Mouse (Mus musculus): Measurements from ENCODE around the gene Usp50.

Usp50 gene

DNA sequence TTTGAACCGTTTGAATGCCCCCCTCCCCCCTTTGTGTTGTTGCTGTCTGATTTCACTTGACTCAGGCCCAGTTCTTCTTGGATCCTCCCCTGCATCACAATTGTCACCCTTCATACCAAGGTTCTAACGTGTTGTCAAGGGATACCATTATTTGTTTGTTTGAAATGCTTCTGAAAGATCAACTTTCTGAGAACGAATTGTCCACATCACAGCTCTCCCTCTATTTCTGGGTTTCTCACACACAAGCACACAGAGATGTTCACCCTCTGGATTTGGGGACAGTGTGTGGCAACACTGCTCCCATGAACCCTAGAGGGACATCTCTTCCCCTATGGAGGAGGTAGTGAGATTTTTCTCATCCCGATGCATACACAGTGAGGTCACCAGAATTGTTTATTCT lies at the start of gene Usp50:
Gene Usp50 (minus strand): TSS at position 101 of the 400 bp plus-strand sequence.
- no peak for DNase-seq (ENCODE audit: low spot score in 2 of 2)

DNA sequence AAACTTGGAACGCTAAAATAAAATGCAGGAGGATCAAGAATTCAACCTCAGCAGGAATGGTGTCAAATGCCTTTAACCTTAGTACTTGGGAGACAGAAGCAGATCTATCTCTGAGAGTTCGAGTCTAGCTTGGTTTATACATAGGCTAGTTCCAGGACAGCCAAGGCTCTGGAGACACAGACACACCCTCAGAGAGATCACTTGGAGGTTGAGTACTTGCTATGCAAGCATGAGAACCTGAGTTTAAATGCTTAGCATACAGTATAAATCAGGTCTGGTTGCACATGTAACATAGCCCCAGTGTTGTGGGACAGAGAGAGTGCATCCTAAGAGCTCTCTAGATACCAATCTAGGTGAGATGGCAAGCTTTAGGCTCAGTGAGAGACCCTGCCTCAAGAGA lies 34.1 kb upstream of the Usp50 start:
- DNase-seq (ENCODE audit: low spot score in 2 of 2) = no peak

DNA sequence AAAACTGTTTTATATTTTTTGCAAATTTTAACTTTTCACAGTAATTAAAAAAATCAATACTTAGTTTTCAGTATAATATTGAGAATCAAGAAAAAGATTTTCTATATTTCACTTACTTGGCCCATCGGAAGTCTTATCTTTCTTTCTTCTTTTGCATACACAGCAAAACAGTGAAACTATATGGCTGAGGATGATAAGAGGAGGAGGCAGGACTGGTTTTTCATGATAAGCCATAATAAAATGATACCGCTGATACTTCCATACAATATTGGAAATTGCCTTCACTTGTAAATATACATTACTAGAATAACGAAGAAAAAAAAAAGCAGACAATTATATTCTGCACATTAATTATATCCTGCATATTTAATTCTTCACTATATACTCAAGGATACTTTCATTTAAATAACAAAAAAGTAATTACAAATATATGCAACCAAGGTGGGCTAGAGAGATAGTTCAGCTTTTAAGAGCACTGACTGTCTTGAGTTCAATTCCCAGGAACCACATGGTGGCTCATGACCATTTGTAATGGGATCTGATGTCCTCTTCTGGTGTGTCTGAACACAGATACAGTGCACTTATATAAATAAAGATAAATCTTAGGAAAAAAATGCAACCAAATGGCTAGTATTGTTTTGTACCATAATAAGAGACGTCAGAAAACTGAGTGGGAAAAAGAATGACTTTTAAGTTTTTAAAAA lies 33.5 kb upstream of the Usp50 start:
- no peak for DNase-seq (ENCODE audit: low spot score in 2 of 2)

- DNase-seq (ENCODE audit: low spot score in 2 of 2) = no peak
Observed at GRCm38 (mm10) chr2:126815822-126816221, 32.6 kb upstream of the Usp50 start.

DNA sequence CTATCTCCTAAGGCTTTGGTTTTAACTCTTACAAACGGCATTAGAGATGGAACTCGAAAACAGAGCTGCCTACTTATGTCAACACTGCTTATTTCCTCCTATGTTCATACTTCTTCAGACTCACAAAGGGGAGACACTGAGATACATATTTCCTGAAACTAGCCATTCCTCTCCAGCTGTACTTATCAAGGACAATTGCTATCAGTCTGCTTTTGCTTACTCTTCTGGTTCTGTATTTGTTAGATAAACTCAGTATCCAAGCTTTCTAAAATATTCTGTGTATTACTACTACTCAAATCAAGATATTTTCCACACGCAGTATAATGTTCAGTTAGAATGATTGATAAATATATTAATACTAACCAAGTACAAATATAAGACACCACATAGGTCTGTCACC lies 18.7 kb upstream of the Usp50 start:
- no peak for DNase-seq (ENCODE audit: low spot score in 2 of 2)

GRCm38 (mm10) chr2:126798455-126798854 lies 15.2 kb upstream of the Usp50 start:
- no peak for DNase-seq (ENCODE audit: low spot score in 2 of 2)

- no peak for DNase-seq (ENCODE audit: low spot score in 2 of 2)
Observed at GRCm38 (mm10) chr2:126795708-126796107, 12.4 kb upstream of the Usp50 start.

DNA sequence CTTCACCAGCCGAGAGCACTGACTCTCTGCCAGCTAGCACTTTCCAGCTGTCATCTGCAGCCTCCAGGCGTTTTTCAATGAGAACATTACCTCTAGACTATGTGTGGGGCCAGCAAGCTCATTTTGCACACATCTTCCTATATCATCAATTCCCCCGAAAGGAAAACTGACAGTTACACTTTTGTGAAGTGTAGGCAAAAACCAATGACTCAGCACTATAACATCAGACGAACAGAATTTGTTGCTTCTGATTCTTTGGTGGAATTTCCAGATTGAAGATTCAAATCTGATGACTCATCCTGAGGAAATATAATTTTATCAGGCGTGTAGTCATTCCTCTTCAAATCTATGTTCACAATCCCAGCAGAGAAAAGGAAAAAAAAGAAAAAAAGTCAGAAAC lies 9.3 kb upstream of the Usp50 start:
- DNase-seq (ENCODE audit: low spot score in 2 of 2) = no peak

DNA sequence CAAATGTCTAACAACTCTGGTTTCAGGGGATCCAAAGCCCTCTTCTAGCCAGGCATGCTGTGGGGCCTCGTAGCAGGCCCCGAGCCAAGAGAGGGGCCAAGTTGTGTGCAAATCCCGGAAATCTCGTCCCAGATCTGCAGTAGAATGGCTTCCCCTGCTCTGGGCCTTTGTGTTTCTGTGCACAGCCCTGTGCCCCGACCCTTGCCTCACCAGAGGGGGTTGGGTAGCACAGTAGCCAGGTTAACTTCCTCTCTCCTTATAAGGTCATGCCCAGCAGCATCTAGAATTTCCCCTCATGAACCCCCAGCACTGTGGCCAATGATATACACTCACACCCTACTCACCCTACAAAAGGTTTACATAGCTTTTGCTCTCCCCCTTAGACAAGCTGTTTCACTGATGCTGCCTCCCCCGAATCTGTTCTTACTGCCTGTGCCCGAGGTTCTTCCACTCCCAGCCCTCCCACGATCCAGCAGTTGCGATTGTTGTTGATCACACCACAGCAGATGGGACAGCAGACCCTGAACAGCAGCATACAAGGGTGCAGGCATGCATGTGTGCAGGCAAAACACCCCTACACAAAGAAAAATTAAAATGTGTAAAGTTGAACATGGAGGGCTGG lies 4.6 kb upstream of the Usp50 start:
- no peak for DNase-seq (ENCODE audit: low spot score in 2 of 2)

GRCm38 (mm10) chr2:126782433-126782832 lies 837 bp downstream of the Usp50 start:
- DNase-seq (ENCODE audit: low spot score in 2 of 2) = no peak

DNA sequence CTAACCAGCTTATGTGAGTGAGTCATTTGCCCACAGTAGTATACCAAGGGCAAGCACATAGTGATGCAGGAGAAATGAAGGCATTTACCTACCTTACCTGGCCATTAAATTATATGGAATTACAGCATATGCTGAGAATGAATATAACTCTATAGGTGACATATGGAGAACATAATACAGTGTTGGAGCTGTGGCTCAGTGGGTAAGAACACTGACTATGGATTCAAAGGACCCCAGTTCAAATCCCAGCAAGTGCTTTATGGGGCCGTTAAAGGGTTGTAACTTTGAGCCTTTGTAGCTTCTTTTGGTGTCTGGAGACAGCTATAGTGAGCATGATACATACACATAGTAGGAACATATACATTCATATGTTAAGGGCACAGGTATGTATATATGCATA lies 1.8 kb downstream of the Usp50 start:
- DNase-seq (ENCODE audit: low spot score in 2 of 2) = no peak

DNA sequence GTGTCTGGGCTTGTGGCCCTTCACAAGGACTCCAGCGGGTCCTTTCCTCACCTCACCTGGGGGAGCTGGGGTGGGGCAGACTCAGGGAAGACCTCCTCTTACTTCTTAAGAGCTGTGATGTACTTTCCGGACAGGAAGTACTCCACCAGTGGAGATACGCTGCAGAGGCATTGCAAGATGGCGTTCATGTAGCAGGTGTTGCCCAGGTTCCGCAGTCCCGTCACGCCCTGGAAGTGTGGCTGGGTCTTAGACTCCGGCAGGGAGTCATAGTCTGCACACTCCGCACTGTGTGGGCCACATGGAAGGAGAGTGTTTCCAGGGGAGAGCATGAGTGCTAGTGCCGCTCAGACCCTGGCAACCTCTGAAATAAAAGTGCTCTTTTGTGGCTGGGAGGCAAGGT lies 3.0 kb downstream of the Usp50 start:
- no peak for DNase-seq (ENCODE audit: low spot score in 2 of 2)

DNA sequence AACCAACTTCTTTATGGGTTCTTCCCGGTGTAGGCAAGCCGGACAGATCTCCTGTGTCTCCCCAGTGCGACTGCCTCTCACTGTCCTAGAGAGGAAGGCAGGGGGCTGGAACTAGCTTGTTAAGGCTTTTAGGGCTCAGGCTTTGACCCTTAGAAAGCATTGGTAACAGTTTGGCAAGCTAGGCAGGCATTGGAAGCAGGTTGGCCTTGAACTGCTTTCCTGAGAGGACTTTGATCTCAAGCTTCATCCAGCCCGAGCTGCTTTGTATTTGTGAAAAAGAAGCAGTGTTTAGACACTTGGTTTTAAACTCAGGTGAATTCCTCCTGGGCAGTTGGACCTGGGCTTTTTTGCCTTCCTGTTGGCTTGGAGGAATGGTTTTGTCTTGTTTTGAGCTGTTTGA lies 4.5 kb downstream of the Usp50 start:
- DNase-seq (ENCODE audit: low spot score in 2 of 2) = no peak

DNA sequence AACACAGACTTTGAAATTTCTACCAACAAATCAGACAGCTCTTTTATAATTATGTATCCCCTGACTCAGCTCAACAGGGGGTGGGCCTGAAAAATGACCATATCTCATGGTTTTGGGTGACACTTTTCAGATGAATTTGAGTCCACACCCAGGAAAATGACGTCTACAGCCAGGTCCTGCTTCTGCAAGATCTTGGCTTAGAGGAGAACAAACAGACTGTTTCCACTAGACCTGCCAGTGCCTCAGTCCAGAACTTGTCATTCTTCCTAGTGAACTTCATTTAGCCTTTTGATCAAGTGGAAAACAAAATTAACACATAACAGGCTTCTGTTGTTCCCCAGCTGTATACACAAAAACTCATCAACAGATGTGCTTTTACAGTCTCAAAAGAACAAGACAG lies 6.9 kb downstream of the Usp50 start:
- DNase-seq (ENCODE audit: low spot score in 2 of 2) = no peak

- no peak for DNase-seq (ENCODE audit: low spot score in 2 of 2)
Observed at GRCm38 (mm10) chr2:126775951-126776350, 7.3 kb downstream of the Usp50 start.

DNA sequence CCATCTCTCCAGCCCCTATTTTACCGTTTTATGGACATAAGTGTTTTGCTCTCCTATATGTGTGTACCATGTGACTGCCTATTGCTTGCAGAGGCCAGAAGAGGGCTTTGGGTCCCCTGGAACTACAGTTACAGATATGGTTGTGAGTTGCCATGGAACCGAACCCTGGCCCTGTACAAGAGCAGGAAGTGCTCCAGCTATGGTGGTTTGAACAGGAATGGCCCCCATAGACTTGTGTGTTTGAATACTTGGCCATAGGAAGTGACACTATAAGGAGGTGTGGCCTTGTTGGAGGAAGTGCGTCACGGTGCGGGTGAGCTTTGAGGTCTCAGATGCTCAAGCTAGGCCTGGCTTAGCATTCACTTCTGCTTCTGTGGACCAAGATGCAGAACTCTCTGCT lies 11.1 kb downstream of the Usp50 start:
- no peak for DNase-seq (ENCODE audit: low spot score in 2 of 2)

- DNase-seq (ENCODE audit: low spot score in 2 of 2) = no peak
Observed at GRCm38 (mm10) chr2:126769431-126770181, 13.7 kb downstream of the Usp50 start.

DNA sequence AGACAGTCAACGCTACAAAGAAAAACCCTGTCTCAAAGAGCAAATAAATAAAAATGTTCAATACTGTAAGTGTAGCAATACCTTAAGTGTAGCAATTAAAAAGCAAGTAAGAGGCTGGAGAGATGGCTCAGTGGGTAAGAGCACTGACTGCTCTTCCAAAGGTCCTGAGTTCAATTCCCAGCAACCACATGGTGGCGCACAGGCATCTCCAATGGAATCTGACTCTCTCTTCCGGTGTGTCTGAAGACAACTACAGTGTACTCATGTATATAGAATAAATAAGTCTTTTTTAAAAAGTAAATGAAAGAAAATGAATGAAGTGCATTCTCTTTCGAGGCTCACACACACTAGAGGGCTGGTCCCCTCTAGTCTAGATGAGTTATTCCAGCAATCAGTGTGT lies 15.1 kb downstream of the Usp50 start:
- DNase-seq (ENCODE audit: low spot score in 2 of 2) = no peak

GRCm38 (mm10) chr2:126767599-126767998 lies 15.7 kb downstream of the Usp50 start:
- DNase-seq (ENCODE audit: low spot score in 2 of 2) = no peak

- no peak for DNase-seq (ENCODE audit: low spot score in 2 of 2)
Observed at GRCm38 (mm10) chr2:126765867-126766582, 17.2 kb downstream of the Usp50 start.

DNA sequence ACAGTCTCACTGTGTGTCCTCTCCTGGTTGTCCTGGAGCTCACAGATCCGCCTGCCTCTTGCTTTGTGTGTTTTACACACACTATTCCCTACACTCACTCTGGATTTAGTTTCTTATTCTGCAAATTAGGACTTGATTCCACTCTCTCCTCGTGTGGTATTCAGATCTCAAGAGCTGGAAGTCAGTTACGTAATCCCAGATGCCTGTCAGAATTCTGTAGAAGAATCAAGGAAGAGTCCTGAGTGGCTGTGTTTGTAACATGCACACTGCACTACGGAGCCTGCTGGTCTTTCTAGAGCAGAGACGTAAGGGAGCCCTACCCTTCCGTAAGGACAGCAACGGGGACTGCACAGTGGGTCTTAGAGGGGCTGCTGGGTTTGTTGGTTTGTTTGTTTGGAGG lies 23.9 kb downstream of the Usp50 start:
- DNase-seq (ENCODE audit: low spot score in 2 of 2) = no peak

- no peak for DNase-seq (ENCODE audit: low spot score in 2 of 2)
Observed at GRCm38 (mm10) chr2:126755664-126756063, 27.6 kb downstream of the Usp50 start.

Data from frontal cortex, postnatal 25 days (tissue).